Mouse (Mus musculus): ENCODE measurements around the gene Polr3f. TPM values are rescaled to one million over a fixed set of nuclear protein-coding genes. Genes with fewer than 3 reads are reported as not detected.

Polr3f gene
- total and polyA plus RNA-seq, 2 experiments from 2014 or later: 12.9 to 17.7 TPM

- WGBS: 80% methylated on average over 5 of the region's 5 CpGs
- no peak for DNase-seq (ENCODE audit: low spot score)
- no peak overlapping the region for H3K4me3 ChIP-seq (ENCODE audit: low read depth, low read length)
- no peak overlapping the region for H3K27ac ChIP-seq (ENCODE audit: low read depth)
- H3K27me3 ChIP-seq (ENCODE audit: control insufficient read depth, insufficient read depth, low read length): no peaks in the 10 kb centered on the region
- H3K9me3 ChIP-seq (replicated peaks; ENCODE audit: control insufficient read depth, low read length): no peaks in the 10 kb centered on the region
- H3K36me3 ChIP-seq (replicated peaks; ENCODE audit: control insufficient read depth, insufficient read depth, low read length): no peaks in the 10 kb centered on the region
- no peaks in the 10 kb centered on the region for H3K4me1 ChIP-seq (ENCODE audit: control insufficient read depth, insufficient read depth)
- H3K4me2 ChIP-seq (ENCODE audit: low read depth, low read length): no peak overlapping the region
- no peak overlapping the region for H3K9ac ChIP-seq (replicated peaks; ENCODE audit: low read depth, low read length)
- TF ChIP-seq EP300 (IDR thresholded peaks at IDR 0.05; ENCODE audit: low read depth) (no peak), CTCF (IDR thresholded peaks at IDR 0.05; ENCODE audit: low read depth) (no peak)
- ATAC-seq (ENCODE audit: insufficient read depth, low read depth): no peak
Observed at GRCm38 (mm10) chr2:144489342-144489741, 38.2 kb upstream of the Polr3f start.

GRCm38 (mm10) chr2:144502134-144502533 lies 25.4 kb upstream of the Polr3f start:
- no peak for DNase-seq (ENCODE audit: low spot score)
- H3K27ac ChIP-seq (ENCODE audit: low read depth): no peak overlapping the region
- H3K4me3 ChIP-seq (ENCODE audit: low read depth, low read length): no peak overlapping the region
- H3K36me3 ChIP-seq (replicated peaks; ENCODE audit: control insufficient read depth, insufficient read depth, low read length): no peaks in the 10 kb centered on the region
- ATAC-seq (ENCODE audit: insufficient read depth, low read depth): no peak
- H3K4me1 ChIP-seq (ENCODE audit: control insufficient read depth, insufficient read depth): no peaks in the 10 kb centered on the region
- no peaks in the 10 kb centered on the region for H3K9me3 ChIP-seq (replicated peaks; ENCODE audit: control insufficient read depth, low read length)
- no peak overlapping the region for H3K9ac ChIP-seq (replicated peaks; ENCODE audit: low read depth, low read length)
- H3K4me2 ChIP-seq (ENCODE audit: low read depth, low read length): no peak overlapping the region
- no peaks in the 10 kb centered on the region for H3K27me3 ChIP-seq (ENCODE audit: control insufficient read depth, insufficient read depth, low read length)
- 72% methylated on average over 6 of the region's 6 CpGs for WGBS
- TF ChIP-seq EP300 (IDR thresholded peaks at IDR 0.05; ENCODE audit: low read depth): no peak
- TF ChIP-seq CTCF (IDR thresholded peaks at IDR 0.05; ENCODE audit: low read depth): no peak

- H3K27ac ChIP-seq (ENCODE audit: low read depth): no peak overlapping the region
- no peak for ATAC-seq (ENCODE audit: insufficient read depth, low read depth)
- H3K4me1 ChIP-seq (ENCODE audit: control insufficient read depth, insufficient read depth): no peaks in the 10 kb centered on the region
- H3K9ac ChIP-seq (replicated peaks; ENCODE audit: low read depth, low read length): no peak overlapping the region
- no peak for DNase-seq (ENCODE audit: low spot score)
- TF ChIP-seq EP300 (IDR thresholded peaks at IDR 0.05; ENCODE audit: low read depth) (no peak), CTCF (IDR thresholded peaks at IDR 0.05; ENCODE audit: low read depth) (no peak)
- no peaks in the 10 kb centered on the region for H3K27me3 ChIP-seq (ENCODE audit: control insufficient read depth, insufficient read depth, low read length)
- no peak overlapping the region for H3K4me3 ChIP-seq (ENCODE audit: low read depth, low read length)
- H3K36me3 ChIP-seq (replicated peaks; ENCODE audit: control insufficient read depth, insufficient read depth, low read length): no peaks in the 10 kb centered on the region
- no peak overlapping the region for H3K4me2 ChIP-seq (ENCODE audit: low read depth, low read length)
- H3K9me3 ChIP-seq (replicated peaks; ENCODE audit: control insufficient read depth, low read length): no peaks in the 10 kb centered on the region
- WGBS: 68% methylated on average over 3 of the region's 3 CpGs
Observed at GRCm38 (mm10) chr2:144514619-144515018, 12.9 kb upstream of the Polr3f start.

- Histone ChIP-seq H3K27me3 (ENCODE audit: control insufficient read depth, insufficient read depth, low read length) (0 out of 2 replicates have a peak, but pooled peaks cover 4% of the 10 kb centered on the region), H3K4me2 (ENCODE audit: low read depth, low read length) (no peak overlapping the region), H3K4me3 (ENCODE audit: low read depth, low read length) (no peak overlapping the region), H3K4me1 (ENCODE audit: control insufficient read depth, insufficient read depth) (no peaks in the 10 kb centered on the region), H3K36me3 (replicated peaks; ENCODE audit: control insufficient read depth, insufficient read depth, low read length) (no peaks in the 10 kb centered on the region), H3K9me3 (replicated peaks; ENCODE audit: control insufficient read depth, low read length) (no peaks in the 10 kb centered on the region), H3K9ac (replicated peaks; ENCODE audit: low read depth, low read length) (no peak overlapping the region), H3K27ac (ENCODE audit: low read depth) (no peak overlapping the region)
- no peak for DNase-seq (ENCODE audit: low spot score)
- TF ChIP-seq EP300 (IDR thresholded peaks at IDR 0.05; ENCODE audit: low read depth) (no peak), CTCF (IDR thresholded peaks at IDR 0.05; ENCODE audit: low read depth) (no peak)
- WGBS: 64% methylated on average over 3 of the region's 3 CpGs
- no peak for ATAC-seq (ENCODE audit: insufficient read depth, low read depth)
Observed at GRCm38 (mm10) chr2:144519772-144520171, 7.7 kb upstream of the Polr3f start.

- Histone ChIP-seq H3K4me2 (ENCODE audit: low read depth, low read length) (no peak overlapping the region), H3K27me3 (ENCODE audit: control insufficient read depth, insufficient read depth, low read length) (0 out of 2 replicates have a peak, but pooled peaks cover 4% of the 10 kb centered on the region), H3K9ac (replicated peaks; ENCODE audit: low read depth, low read length) (no peak overlapping the region), H3K4me1 (ENCODE audit: control insufficient read depth, insufficient read depth) (peaks cover 12% of the 10 kb centered on the region), H3K9me3 (replicated peaks; ENCODE audit: control insufficient read depth, low read length) (no peaks in the 10 kb centered on the region), H3K27ac (ENCODE audit: low read depth) (no peak overlapping the region), H3K36me3 (replicated peaks; ENCODE audit: control insufficient read depth, insufficient read depth, low read length) (0 out of 2 replicates have a peak, but pooled peaks cover 3% of the 10 kb centered on the region), H3K4me3 (ENCODE audit: low read depth, low read length) (no peak overlapping the region)
- no peak for ATAC-seq (ENCODE audit: insufficient read depth, low read depth)
- 58% methylated on average over 10 of the region's 10 CpGs for WGBS
- no peak for TF ChIP-seq EP300 (IDR thresholded peaks at IDR 0.05; ENCODE audit: low read depth)
- TF ChIP-seq CTCF (IDR thresholded peaks at IDR 0.05; ENCODE audit: low read depth): no peak
- no peak for DNase-seq (ENCODE audit: low spot score)
Observed at GRCm38 (mm10) chr2:144525856-144526255, 1.7 kb upstream of the Polr3f start.

GRCm38 (mm10) chr2:144527821-144528174 lies 280 bp downstream of the Polr3f start:
- Histone ChIP-seq H3K4me2 (ENCODE audit: low read depth, low read length) (peak overlapping the region; percentile 85), H3K9me3 (replicated peaks; ENCODE audit: control insufficient read depth, low read length) (no peaks in the 10 kb centered on the region), H3K36me3 (replicated peaks; ENCODE audit: control insufficient read depth, insufficient read depth, low read length) (peaks cover 15% of the 10 kb centered on the region), H3K27ac (ENCODE audit: low read depth) (peak overlapping the region; percentile 94), H3K4me3 (ENCODE audit: low read depth, low read length) (peak overlapping the region; percentile 91), H3K27me3 (ENCODE audit: control insufficient read depth, insufficient read depth, low read length) (0 out of 2 replicates have a peak, but pooled peaks cover 4% of the 10 kb centered on the region), H3K9ac (replicated peaks; ENCODE audit: low read depth, low read length) (peak overlapping the region; percentile 94), H3K4me1 (ENCODE audit: control insufficient read depth, insufficient read depth) (peaks cover 12% of the 10 kb centered on the region)
- DNase-seq (ENCODE audit: low spot score) (no peak), ATAC-seq (ENCODE audit: insufficient read depth, low read depth) (peak; percentile 35; the same call in 1 of the 2 replicates)
- TF ChIP-seq EP300 (IDR thresholded peaks at IDR 0.05; ENCODE audit: low read depth): no peak
- TF ChIP-seq CTCF (IDR thresholded peaks at IDR 0.05; ENCODE audit: low read depth): no peak
- WGBS: under 1% methylated on average over 25 of the region's 25 CpGs

Measured in heart, postnatal 0 days (tissue).